In the genomic region with DNA sequence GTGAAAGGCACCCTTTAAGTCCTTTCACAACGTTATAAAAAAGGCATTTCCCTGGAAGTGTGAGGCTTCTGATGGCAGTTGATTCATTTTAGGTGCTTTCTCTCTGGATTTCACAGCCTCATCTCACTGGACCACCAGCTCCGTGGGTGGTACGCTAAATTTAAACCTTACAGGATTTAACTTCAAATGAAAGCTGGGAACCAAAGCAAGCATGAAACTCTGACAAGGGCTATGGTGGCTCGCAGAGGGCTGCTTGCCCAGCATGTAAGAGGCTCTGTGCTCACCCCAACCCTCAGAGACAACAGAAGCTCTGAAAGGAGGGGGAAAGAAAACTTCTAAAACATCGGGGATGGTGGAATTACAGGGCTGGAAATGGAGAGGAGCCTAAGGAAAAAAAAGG, we compare ENCODE assay signal across 17 mouse cellular contexts.
"Had no signal": no experiment of that assay in that cellular context is flagged by ENCODE, and none has a peak within 500 bp of the region (broad histone marks: within the 10 kb centered on the region; RNA-seq: fewer than 3 reads in every experiment).

No protein-coding gene starts in this region.

- H3K4me2 ChIP-seq: limb, embryonic 15.5 days; liver, embryonic 13.5 days; midbrain, embryonic 12.5 days; midbrain, embryonic 15.5 days; neural tube, embryonic 13.5 days had no signal

- H3K4me1 ChIP-seq: limb, embryonic 15.5 days; midbrain, embryonic 12.5 days; midbrain, embryonic 15.5 days; neural tube, embryonic 13.5 days had no signal

- H3K27ac ChIP-seq: limb, embryonic 15.5 days; liver, embryonic 13.5 days; midbrain, embryonic 12.5 days; midbrain, embryonic 15.5 days; neural tube, embryonic 13.5 days; stomach, postnatal 0 days had no signal

- H3K9ac ChIP-seq: limb, embryonic 15.5 days; liver, embryonic 13.5 days; midbrain, embryonic 12.5 days; midbrain, embryonic 15.5 days; neural tube, embryonic 13.5 days had no signal

- ATAC-seq: intestine, embryonic 16.5 days; midbrain, embryonic 15.5 days had no signal

- H3K4me3 ChIP-seq: limb, embryonic 15.5 days; liver, embryonic 13.5 days; midbrain, embryonic 12.5 days; midbrain, embryonic 15.5 days; myocyte; neural tube, embryonic 13.5 days had no signal

- DNase-seq: kidney, adult 18-20 months; kidney, adult 9 months; kidney, postnatal 14 days; kidney, postnatal 4 days; liver, embryonic 13.5 days; lung, adult 2 months; lung, postnatal 14 days; lung, postnatal 4 days; retina, postnatal 1 day; thymus, postnatal 25 days had no signal

- H3K9me3 ChIP-seq: limb, embryonic 15.5 days; liver, embryonic 13.5 days; midbrain, embryonic 12.5 days; midbrain, embryonic 15.5 days; neural tube, embryonic 13.5 days had no signal

- H3K27me3 ChIP-seq: limb, embryonic 15.5 days; liver, embryonic 13.5 days; midbrain, embryonic 12.5 days; midbrain, embryonic 15.5 days; neural tube, embryonic 13.5 days had no signal
